Mouse (Mus musculus): ENCODE data around the gene Erbb3. TPM values are rescaled to one million over a fixed set of nuclear protein-coding genes. Genes with fewer than 3 reads are reported as not detected.

The Erbb3 gene
- polyA plus RNA-seq, 1 experiment from 2014 or later, result 20.9 TPM

DNA sequence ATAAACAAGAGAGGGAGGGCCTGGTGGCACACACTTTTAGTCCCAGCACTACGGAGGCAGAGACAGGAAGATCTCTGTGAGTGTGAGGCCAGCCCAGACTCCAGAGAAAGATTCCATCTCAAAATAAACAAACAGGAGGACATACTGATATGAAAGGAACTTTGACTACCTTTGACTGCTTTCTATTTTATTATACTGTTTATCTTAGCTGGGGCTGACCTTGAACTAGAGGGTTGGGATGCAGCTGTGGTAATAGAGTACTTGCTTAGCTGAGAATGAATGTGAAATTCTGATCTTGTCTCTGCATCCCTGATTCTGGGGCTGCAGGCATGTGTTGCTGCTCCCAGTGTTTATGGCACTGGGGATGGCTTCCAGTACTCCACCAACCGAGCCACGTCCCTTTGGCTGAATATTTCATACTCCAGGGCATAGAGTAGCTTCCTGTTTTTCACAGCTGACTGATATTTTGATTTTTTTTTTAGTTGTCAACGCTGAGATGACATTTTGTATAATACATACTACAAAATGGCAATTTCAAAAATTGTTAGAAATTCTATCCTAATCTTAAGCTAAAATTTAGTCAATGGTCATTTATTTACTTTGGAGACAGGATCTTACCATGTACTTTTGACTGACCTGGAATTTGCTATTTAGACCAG lies 13.1 kb upstream of the Erbb3 start:
- no peak overlapping the region for H3K4me2 ChIP-seq (replicated peaks)
- WGBS, result 79% methylated on average over 4 of the region's 4 CpGs
- no peaks in the 10 kb centered on the region for H3K9me3 ChIP-seq
- no peaks in the 10 kb centered on the region for H3K4me1 ChIP-seq
- no peaks in the 10 kb centered on the region for H3K27me3 ChIP-seq
- H3K4me3 ChIP-seq, result no peak overlapping the region
- H3K27ac ChIP-seq, result no peak overlapping the region
- H3K36me3 ChIP-seq, result no peaks in the 10 kb centered on the region
- H3K9ac ChIP-seq, result no peak overlapping the region
- ATAC-seq (ENCODE audit: insufficient number of reproducible peaks, insufficient read depth, low FRiP score, low TSS enrichment), result no peak

DNA sequence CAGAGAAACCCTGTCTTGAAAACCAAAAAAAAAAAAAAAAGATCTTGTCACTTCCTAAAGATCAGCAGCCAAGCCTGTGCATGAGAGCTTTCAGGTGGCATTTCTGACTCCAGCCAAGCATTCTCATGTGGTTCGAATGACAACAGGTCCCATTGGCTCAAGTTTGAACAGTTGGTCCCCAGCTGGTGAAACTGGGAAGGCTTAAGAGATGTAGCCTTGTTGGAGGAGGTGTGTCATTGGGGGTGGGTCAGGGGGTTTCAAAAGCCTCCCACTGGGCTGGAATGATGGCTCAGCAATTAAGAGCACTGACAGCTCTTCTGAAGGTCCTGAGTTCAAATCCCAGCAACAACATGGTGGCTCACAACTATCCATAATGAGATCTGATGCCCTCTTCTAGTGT lies 12.0 kb upstream of the Erbb3 start:
- H3K9ac ChIP-seq, result no peak overlapping the region
- H3K4me1 ChIP-seq, result no peaks in the 10 kb centered on the region
- no peaks in the 10 kb centered on the region for H3K36me3 ChIP-seq
- no peak overlapping the region for H3K4me3 ChIP-seq
- no peaks in the 10 kb centered on the region for H3K27me3 ChIP-seq
- WGBS, result 82% methylated on average over 1 of the region's 1 CpGs
- no peaks in the 10 kb centered on the region for H3K9me3 ChIP-seq
- no peak overlapping the region for H3K27ac ChIP-seq
- no peak for ATAC-seq (ENCODE audit: insufficient number of reproducible peaks, insufficient read depth, low FRiP score, low TSS enrichment)
- H3K4me2 ChIP-seq (replicated peaks), result no peak overlapping the region

DNA sequence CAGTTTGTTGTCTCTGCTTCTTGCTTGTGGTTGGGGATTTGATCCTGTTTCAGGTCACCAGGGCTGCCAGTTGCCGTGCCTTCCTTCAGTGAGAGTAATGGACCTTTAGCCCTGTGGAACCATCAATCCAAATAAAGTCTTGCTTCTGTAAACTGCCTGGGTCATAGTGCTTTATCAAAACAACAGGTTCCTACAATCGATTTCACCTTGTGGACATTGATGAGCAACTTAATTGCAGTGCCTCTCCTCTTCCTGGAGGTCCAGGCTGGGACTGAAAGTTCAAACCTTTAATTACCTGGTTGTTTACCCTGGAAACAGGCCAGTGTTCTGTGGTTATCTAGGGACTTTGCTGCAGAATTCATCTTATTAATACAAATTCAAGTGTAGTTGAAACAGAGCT lies 9.0 kb upstream of the Erbb3 start:
- Histone ChIP-seq H3K27ac (no peak overlapping the region), H3K9ac (no peak overlapping the region), H3K4me3 (no peak overlapping the region), H3K4me2 (replicated peaks) (no peak overlapping the region), H3K27me3 (no peaks in the 10 kb centered on the region), H3K36me3 (no peaks in the 10 kb centered on the region), H3K9me3 (no peaks in the 10 kb centered on the region), H3K4me1 (no peaks in the 10 kb centered on the region)
- 56% methylated on average over 2 of the region's 2 CpGs for WGBS
- no peak for ATAC-seq (ENCODE audit: insufficient number of reproducible peaks, insufficient read depth, low FRiP score, low TSS enrichment)

DNA sequence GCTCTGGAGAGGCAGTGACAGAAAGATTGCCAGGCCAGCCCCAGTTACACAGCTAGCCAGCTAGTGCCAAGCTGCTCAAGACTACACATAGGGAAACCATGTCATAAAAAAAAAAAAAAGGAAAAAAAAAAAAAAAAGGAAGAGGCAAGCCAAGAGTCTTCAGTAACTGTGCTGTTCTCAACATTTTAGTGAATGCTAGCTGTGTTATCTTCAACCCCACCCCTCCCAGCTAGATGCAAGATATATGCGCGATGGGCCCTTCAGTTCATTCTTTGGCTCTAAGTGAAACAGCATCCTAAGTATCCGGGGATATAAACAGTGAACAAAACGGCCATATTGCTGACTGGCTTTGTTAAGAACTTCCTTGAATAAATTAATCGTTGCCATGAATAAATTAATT lies 3.3 kb upstream of the Erbb3 start:
- Histone ChIP-seq H3K4me1 (peaks cover 9% of the 10 kb centered on the region; the same call in 1 of the 2 replicates), H3K27me3 (peaks cover 19% of the 10 kb centered on the region), H3K27ac (no peak overlapping the region), H3K4me3 (no peak overlapping the region), H3K36me3 (no peaks in the 10 kb centered on the region), H3K4me2 (replicated peaks) (no peak overlapping the region), H3K9ac (no peak overlapping the region), H3K9me3 (no peaks in the 10 kb centered on the region)
- ATAC-seq (ENCODE audit: insufficient number of reproducible peaks, insufficient read depth, low FRiP score, low TSS enrichment), result no peak
- 84% methylated on average over 5 of the region's 5 CpGs for WGBS

DNA sequence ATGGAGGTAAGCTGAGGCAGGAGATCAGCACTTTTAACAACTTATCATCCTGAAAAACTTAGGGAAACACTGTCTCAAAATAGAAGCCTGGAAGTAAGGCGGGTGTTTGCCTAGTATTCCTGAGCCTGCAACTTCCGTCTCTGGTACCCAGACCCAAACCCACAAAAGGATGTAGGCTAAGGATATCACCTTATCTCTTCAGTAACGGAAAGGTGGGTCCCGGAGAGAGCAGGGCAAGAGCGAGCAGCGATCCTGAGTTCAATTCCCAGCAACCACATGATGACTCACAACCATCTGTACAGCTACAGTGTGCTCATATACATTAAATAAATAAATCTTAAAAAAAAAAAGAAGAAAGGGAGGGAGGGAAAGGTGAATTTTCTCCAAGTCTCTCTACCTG lies 2.0 kb upstream of the Erbb3 start:
- peaks cover 12% of the 10 kb centered on the region; the same call in 1 of the 2 replicates for H3K4me1 ChIP-seq
- WGBS, result 89% methylated on average over 6 of the region's 6 CpGs
- ATAC-seq (ENCODE audit: insufficient number of reproducible peaks, insufficient read depth, low FRiP score, low TSS enrichment), result no peak
- no peaks in the 10 kb centered on the region for H3K9me3 ChIP-seq
- H3K4me3 ChIP-seq, result no peak overlapping the region
- no peaks in the 10 kb centered on the region for H3K36me3 ChIP-seq
- H3K27ac ChIP-seq, result no peak overlapping the region
- no peak overlapping the region for H3K9ac ChIP-seq
- no peak overlapping the region for H3K4me2 ChIP-seq (replicated peaks)
- peaks cover 33% of the 10 kb centered on the region for H3K27me3 ChIP-seq

DNA sequence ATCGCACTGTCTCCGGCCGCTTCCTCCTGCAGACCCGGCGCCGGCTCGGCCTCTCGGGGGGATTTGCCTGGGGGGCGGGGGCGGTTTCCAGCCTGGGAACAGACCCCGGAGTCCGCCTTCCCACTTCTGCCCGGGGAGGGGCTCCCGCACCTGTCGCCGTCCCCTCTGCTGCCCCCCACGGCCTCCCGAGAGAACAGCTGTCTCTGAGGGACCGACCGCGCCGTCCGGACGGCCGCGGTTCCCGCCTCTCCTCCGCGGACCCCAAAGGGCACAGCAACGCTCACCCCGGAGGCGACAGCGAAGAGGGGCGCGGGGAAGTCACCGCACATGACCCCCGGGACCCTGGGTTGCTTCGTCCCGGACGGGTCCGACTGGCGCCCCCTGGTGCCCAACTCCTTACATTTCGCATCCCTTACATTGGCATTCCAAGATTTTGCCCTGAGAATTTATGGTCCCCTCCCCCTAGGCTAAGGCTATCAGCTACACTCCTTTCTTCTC lies 790 bp upstream of the Erbb3 start:
- Histone ChIP-seq H3K27ac (peak overlapping the region; percentile 87), H3K9ac (peak overlapping the region; percentile 34; the same call in 1 of the 2 replicates), H3K4me1 (peaks cover 12% of the 10 kb centered on the region; the same call in 1 of the 2 replicates), H3K27me3 (peaks cover 42% of the 10 kb centered on the region), H3K9me3 (no peaks in the 10 kb centered on the region), H3K4me2 (replicated peaks) (peak overlapping the region; percentile 95), H3K4me3 (peak overlapping the region; percentile 54), H3K36me3 (no peaks in the 10 kb centered on the region)
- ATAC-seq (ENCODE audit: insufficient number of reproducible peaks, insufficient read depth, low FRiP score, low TSS enrichment), result 0 out of 2 replicates have a peak, but pooled peaks have one; percentile 39
- WGBS, result under 1% methylated on average over 43 of the region's 43 CpGs

DNA sequence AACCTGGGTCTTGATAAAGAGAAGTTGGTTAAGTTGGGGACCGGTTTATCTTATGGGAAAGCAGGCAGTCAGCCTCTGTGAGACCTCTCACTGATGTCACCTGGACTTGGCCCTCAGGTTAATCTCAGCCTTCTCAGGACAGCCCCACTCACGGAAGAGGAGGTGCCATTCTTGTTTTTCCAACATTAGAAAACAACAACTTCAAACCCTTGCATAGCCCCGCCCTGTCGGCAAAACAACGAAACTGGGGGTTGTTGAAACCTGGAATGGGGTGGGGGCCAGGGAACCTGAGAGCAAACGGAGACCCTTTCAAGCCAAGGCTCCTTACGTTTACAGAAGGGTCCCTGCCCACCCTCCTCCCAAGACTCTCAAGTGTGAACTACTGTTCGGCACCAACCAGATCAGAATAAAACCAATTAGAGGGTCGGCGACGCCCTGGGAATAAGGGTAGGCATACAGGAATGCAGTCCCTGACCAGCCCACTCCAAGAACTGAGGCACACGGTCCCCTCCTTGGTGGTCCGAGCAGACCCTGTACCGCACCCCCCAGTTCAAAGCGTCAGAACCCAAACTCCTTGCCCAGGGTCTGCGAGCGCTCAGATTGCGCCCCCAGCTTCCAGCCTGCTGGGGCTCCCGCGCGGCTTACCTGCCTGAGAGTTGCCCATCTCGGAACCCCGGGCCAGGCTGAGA lies 533 bp downstream of the Erbb3 start:
- Histone ChIP-seq H3K4me1 (peaks cover 12% of the 10 kb centered on the region; the same call in 1 of the 2 replicates), H3K27ac (peak overlapping the region; percentile 87)

DNA sequence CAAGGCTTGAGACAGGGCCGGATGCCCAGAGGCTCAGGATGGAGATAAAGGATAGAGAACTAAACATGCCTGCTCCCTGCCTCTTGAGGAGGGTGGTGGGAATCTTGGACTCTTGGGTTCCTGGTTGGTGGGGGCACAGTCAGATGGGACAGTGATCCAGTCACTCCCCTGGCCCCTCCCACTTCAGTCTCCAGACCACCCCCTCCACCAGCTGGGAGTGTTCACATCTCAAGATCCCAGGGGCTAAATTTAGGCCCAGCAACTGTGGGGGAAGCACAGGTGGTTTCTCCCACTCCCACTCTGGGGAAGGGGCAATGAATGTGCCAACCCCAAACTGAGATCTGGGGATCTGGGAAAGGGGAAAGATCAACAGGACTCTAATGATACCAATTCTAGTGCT lies 1.3 kb downstream of the Erbb3 start:
- H3K36me3 ChIP-seq, result no peaks in the 10 kb centered on the region
- H3K9me3 ChIP-seq, result no peaks in the 10 kb centered on the region
- peak overlapping the region; percentile 54 for H3K4me3 ChIP-seq
- peak overlapping the region; percentile 32; the same call in 1 of the 2 replicates for H3K27ac ChIP-seq
- peak overlapping the region; percentile 95 for H3K4me2 ChIP-seq (replicated peaks)
- H3K9ac ChIP-seq, result peak overlapping the region; percentile 10; the same call in 1 of the 2 replicates
- peaks cover 46% of the 10 kb centered on the region for H3K27me3 ChIP-seq
- H3K4me1 ChIP-seq, result peaks cover 12% of the 10 kb centered on the region
- ATAC-seq (ENCODE audit: insufficient number of reproducible peaks, insufficient read depth, low FRiP score, low TSS enrichment), result no peak
- WGBS, result 12% methylated on average over 1 of the region's 1 CpGs

More for the DNA sequence above, 533 bp downstream of the Erbb3 start:
- H3K4me2 ChIP-seq (replicated peaks), result peak overlapping the region; percentile 95
- peak overlapping the region; percentile 54 for H3K4me3 ChIP-seq
- no peaks in the 10 kb centered on the region for H3K36me3 ChIP-seq
- WGBS, result 2% methylated on average over 23 of the region's 23 CpGs
- H3K9ac ChIP-seq, result peak overlapping the region; percentile 39
- peak; percentile 7; the same call in 1 of the 2 replicates for ATAC-seq (ENCODE audit: insufficient number of reproducible peaks, insufficient read depth, low FRiP score, low TSS enrichment)
- peaks cover 45% of the 10 kb centered on the region for H3K27me3 ChIP-seq
- no peaks in the 10 kb centered on the region for H3K9me3 ChIP-seq

DNA sequence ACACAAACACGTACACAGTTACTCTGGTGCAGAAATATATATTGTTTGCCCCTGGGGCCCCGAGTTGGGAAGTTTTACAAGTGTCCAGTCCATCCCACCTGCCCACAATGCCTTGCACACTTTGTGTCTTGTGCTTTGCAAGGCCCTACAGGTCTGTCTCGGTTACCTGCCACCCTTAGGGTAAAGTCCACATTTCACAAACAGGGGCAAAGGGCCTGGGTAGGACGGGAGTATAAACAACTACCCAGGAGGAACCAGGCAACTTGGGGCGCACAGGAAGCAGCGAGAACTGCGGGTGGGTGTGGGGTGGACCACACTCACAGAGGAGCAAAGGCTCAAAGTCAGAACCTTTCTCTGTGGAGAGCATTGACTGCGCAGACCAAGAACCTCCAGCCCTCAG lies 1.8 kb downstream of the Erbb3 start:
- Histone ChIP-seq H3K4me2 (replicated peaks) (peak overlapping the region; percentile 95), H3K9me3 (no peaks in the 10 kb centered on the region), H3K4me1 (peaks cover 12% of the 10 kb centered on the region), H3K36me3 (no peaks in the 10 kb centered on the region), H3K9ac (peak overlapping the region; percentile 10; the same call in 1 of the 2 replicates), H3K27me3 (peaks cover 46% of the 10 kb centered on the region), H3K27ac (peak overlapping the region; percentile 32), H3K4me3 (peak overlapping the region; percentile 54)
- ATAC-seq (ENCODE audit: insufficient number of reproducible peaks, insufficient read depth, low FRiP score, low TSS enrichment), result no peak
- 27% methylated on average over 8 of the region's 8 CpGs for WGBS

DNA sequence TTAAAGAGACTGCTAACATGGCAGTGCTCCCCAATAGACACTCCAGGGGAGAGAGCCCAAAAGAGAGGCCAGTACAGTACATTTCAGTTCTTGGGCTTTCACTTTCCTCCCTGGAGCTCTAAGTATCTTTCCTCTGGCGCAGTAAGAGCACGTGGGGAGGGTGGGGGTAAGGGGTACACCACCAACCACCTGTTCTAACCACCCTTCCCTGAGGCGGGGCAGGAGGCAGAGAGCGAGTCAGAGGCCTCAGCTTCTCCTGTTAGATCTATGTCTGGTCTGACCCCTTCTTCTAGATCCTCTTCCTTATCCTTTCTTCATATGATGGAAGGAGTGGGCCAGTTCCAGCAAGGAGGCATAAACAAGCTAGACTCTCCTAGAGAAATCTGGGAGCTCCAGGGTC lies 2.3 kb downstream of the Erbb3 start:
- H3K4me2 ChIP-seq (replicated peaks), result peak overlapping the region; percentile 95
- WGBS, result 28% methylated on average over 4 of the region's 4 CpGs
- H3K27me3 ChIP-seq, result peaks cover 46% of the 10 kb centered on the region
- ATAC-seq (ENCODE audit: insufficient number of reproducible peaks, insufficient read depth, low FRiP score, low TSS enrichment), result no peak
- peak overlapping the region; percentile 54; the same call in 1 of the 2 replicates for H3K4me3 ChIP-seq
- no peaks in the 10 kb centered on the region for H3K9me3 ChIP-seq
- H3K4me1 ChIP-seq, result peaks cover 12% of the 10 kb centered on the region
- peak overlapping the region; percentile 11; the same call in 1 of the 2 replicates for H3K9ac ChIP-seq
- H3K27ac ChIP-seq, result peak overlapping the region; percentile 32; the same call in 1 of the 2 replicates
- no peaks in the 10 kb centered on the region for H3K36me3 ChIP-seq

DNA sequence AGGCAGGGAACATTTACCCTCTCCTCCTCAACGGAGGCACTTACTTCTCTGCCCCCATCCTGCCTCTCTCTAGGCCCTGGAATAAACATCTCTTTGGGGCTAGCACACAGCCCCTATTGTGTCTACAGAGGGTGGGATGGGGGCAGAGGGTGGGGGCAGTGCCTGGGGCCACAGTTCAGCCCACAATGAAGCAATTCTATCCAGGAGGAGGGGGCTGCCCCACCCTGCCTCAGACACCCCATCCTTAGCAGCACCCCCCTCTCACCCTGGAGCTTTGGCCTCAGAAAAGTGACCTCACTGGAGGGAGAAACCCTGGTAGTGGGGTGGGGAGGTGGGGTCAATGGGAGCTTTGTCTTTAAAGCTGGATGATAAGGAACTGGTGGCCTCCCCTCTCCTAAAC lies 2.9 kb downstream of the Erbb3 start:
- Histone ChIP-seq H3K4me2 (replicated peaks) (peak overlapping the region; percentile 95), H3K4me1 (peaks cover 12% of the 10 kb centered on the region), H3K9ac (0 out of 2 replicates have a peak overlapping the region, but pooled peaks have one; percentile 11), H3K27ac (peak overlapping the region; percentile 32; the same call in 1 of the 2 replicates), H3K9me3 (no peaks in the 10 kb centered on the region), H3K36me3 (peaks cover under 1% of the 10 kb centered on the region; the same call in 1 of the 2 replicates), H3K27me3 (peaks cover 46% of the 10 kb centered on the region), H3K4me3 (no peak overlapping the region)
- 0% methylated on average over 1 of the region's 1 CpGs for WGBS
- ATAC-seq (ENCODE audit: insufficient number of reproducible peaks, insufficient read depth, low FRiP score, low TSS enrichment), result peak; percentile 7; the same call in 1 of the 2 replicates

All from embryonic facial prominence, embryonic 12.5 days (tissue).